Mouse (Mus musculus) thymus, postnatal 36 days (tissue): Measurements from ENCODE around the gene Ccr2.
"Not testable (repeated sequence)": the region's sequence is repeated elsewhere in the genome, so short reads cannot be mapped to it uniquely, and the experiment has no call there.

Experiments used
- DNase-seq, 2 experiments: peaks; one replicate each; pipeline ENCODE4 v3.0.0; 2022; ENCODE audit warnings: mixed read lengths in 2 of 2

The Ccr2 gene

DNA sequence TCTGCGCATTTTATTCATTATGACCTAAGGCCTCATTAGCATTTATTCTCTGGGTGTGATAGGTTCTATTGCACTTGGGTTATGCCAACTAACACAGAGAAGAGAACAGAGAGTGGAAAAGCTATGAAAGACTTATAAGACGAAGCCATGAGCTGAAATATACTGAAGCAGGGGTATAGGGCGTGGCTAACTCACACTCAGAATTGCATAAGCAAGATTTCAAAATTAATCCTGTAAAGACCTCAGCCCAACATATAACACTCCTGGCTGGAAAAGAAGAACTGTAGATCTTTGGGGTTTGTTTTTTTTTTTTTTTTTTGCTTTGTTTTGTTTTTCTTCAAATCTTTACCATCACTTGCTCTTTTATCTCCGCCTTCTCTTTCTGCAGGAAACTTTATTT is at the start of gene Ccr2:
Gene Ccr2 (plus strand): TSS at position 228 of the 400 bp plus-strand sequence.
- DNase-seq = no peak

DNA sequence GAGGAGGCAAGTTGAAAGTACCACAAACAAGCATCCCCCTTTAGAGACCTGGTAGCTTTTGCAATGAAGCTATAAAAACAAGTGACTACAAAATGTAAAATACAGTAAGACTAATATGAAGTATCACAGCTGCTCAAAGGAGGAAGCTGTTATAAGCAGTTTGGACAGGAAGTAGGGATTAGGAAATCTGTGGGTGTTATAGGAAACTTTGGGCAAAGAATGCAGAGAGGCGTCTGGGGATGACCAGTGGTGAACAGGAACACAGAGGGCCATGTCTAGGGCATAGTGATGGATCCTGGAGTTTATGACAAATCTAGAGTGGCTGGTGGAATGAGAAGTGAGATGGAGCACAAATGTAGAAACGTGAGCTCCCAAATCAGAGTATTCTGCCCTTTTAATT is 48.2 kb upstream of the Ccr2 start:
- DNase-seq = no peak

DNA sequence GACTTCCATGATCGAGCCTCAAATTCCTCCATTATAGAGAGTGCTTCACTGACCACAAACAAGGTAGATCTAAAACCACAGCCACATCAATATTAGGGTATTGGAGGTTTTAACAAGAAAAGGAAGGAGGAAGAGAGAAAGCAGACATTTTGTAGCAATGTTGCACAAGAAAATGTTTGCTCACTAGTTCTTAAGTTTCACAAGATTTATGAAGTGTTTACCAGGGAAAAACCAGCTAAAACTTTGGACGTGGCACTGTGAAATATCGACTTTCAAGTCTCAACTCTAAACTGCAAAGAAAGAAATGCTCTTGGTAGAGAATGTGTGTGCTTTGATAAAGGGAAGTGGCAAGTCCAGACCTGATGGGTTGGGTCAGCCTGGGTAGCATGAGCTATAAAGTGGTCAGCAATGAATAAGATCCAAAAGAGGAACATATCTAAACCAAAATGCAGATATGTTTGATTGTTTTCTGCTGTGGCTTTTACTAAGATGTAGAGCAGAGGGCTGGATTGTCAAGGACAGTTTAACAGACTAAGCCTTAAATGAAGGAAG is 45.5 kb upstream of the Ccr2 start:
- DNase-seq = no peak

DNA sequence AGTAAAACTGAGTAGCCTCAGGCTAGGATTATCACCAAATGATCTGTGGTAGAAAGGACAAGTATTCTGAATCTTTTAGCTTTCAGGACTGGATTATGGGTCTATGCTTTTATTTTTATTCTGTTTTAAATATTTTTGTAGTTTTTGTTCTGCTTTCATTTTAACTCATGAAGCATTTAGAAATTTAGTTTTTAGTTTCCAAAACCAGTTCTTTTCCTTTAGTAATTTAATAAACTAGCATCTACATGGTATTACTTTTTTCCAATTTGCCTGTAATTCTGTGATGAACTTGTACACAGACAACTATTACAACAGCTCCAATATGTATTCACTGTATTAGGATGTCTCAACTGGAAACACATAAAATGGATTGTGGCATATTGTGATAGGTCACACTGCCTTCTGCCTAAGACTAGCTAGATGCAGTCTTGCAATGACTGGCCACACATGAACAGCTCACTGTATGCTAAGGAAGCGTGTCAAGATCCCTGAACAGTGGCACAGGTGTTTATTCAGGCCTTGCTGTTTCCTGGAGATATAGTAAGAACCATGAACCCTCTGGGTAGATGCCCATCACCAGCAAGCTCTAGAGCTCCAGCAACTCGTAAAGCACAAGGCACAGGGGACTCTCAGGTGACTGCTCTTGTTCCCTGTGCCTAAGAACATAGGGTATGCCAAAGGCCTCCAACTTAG is 41.9 kb upstream of the Ccr2 start:
- no peak for DNase-seq

DNA sequence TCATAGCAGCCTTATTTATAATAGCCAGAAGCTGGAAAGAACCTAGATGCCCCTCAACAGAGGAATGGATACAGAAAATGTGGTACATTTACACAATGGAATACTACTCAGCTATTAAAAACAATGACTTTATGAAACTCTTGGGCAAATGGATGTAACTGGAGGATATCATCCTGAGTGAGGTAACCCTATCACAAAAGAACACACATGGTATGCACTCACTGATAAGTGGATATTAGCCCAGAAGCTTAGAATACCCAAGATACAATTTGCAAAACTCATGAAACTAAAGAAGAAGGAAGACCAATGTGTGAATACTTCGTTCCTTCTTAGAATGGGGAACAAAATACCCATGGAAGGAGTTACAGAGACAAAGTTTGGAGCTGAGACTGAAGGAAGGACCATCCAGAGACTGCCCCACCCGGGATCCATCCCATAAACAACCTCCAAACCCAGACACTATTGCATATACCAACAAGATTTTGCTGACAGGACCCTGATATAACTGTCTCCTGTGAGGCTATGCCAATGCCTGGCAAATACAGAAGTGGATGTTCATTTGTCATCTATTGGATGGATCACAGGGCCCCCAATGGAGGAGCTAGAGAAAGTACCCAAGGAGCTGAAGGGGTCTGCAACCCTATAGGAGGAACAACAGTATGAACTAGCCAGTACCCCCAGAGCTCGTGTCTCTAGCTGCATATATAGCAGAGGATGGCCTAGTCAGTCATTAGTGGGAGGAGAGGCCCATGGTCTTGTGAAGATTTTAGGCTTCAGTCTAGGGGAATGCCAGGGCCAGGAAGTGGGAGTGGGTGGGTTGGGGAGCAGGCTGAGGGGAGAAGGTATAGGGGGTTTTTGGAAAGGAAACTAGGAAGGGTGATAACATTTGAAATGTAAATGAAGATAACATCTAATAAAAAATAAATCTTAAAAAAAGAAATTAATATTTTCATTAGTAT is 40.0 kb upstream of the Ccr2 start:
- DNase-seq = not testable (repeated sequence)

DNA sequence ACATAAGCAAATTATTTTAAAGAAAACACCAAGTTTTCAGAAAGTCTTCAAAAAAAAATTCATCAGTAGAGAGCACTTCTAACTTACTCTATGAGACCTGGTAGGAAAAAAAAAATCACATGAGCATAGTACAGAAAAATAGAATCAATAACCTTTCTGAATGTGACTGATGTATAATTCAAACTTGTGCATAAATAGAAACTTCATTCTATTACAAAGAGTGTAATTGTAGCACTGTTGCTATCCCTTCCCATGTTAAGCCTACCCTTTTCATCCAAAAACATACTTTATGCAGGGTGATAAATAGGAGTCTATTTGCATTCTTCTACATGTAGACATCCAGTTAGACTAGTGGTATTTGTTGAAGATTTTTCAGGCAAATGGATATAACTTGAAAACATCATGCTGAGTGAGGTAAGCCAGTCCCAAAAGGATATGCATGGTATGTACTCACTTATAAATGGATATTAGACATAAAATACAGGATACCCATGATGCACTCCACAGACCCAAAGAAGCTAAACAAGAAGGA is 35.1 kb upstream of the Ccr2 start:
- DNase-seq = no peak

DNA sequence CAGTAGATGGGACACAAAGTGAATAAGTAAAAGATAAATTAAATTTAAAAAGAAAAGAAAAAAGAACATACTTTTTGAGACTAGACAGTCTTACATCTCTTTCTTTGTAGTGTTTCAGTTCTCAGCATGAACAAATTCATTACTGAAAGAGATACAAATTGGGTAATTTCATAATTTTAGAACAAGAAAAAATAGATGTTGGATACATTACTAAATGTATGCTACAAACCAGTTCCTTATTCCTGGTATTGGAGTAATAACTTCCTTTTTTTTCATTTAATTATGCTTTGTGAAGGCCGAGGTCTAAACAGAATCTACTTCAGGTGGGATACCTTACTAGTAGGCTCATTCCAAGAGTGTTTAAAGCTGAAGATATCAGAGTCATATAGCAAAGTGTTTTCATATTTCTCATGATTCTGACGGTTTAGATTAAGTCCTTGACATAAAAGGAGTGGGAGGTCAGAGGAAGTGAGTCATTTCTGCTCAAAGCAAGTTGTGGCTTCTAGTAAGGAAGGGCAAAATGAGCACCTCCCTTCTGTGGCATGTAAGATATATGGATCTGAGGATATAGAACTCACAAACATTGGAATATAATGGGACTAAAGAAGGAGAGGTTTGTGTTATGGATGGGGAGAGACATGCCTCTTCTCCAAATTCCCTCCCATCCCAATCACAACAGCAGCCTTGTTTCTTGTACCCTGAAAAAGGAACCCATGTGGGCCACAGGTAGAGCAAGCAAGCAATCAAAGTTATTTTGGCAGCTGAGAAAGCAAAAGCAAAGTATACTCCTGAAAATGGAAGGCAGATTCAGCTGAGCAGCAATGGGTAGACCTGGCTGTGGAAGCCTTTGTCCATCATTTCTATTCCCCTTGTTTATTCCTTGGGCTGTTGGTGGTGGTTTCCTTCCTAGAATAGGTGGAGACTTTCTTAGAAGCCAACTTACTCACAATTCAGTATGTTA is 33.4 kb upstream of the Ccr2 start:
- no peak for DNase-seq

DNA sequence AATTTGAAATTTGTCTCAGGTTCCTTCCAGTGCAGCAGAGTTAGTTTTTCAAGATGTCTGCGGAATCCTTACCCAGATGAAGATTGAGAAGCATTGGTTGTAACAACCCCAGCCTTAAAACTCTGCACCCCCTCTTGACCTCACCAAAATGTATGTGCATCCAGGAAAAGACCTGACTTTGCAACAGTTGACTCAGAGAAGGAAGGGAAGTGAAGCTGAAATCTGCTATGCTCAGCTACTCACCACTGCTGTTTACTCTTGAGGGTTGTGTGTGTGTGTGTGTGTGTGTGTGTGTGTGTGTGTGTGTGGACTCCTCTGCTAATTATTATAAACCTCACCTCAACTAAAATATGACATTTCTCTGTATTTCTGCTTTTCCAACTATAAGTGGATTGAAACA is 30.2 kb upstream of the Ccr2 start:
- DNase-seq = no peak

DNA sequence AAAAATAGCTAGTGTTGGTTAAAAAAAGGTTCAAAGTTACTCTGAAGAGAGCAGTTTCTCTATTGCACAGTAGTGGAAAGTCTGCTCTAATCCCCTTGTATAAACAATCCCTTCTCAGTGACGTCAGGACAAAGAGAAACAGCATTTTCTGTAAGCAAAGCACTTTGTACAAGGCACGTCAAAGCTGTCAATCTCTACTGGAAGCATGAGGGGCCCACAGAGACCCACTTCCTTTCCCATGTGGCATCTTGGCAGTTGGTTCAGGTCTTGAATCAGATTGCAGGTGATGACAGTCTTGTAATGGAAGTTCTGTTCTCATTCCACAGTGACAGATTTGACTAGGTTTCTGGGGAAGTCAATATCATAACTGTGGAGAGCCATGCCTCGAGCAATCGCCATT is 21.9 kb upstream of the Ccr2 start:
- no peak for DNase-seq

DNA sequence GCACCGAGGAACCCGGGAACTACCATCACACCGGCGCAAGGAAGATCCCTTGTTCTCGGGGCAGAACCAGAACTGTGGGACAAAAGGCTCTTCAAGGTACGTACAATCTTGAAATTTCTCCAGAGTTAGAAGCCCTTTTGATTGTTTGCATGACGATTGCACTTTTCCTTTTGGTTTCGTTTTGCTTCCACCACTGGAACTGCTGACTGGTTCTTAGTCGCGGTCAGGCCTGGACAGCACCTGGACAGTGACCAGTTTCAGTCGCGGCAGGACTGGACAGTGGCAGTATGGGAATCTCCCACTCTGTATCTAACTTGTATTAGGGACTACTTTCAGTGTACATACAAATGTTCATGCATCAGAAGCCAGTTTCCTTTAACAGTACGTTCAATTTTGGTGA is 21.3 kb upstream of the Ccr2 start:
- DNase-seq = not testable (repeated sequence)

DNA sequence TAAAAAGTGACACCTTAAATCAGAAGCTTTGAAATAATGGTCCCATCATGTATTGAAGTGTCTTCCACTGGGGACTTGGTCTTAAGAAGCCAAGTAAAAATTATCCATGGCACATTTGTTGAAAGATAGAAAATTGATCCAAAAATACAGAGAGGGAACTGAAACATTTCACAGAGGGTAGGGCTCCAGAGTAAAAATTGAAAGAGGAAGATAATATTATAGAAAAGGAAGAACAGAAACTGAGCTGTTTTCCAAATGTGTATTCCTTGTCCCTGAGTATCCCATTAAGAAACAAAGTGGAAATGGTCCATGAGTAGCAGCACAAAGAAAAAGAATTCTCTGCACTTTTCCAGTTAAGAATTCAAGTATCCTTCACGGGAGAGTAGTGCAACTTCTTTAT is 11.3 kb upstream of the Ccr2 start:
- DNase-seq = no peak

DNA sequence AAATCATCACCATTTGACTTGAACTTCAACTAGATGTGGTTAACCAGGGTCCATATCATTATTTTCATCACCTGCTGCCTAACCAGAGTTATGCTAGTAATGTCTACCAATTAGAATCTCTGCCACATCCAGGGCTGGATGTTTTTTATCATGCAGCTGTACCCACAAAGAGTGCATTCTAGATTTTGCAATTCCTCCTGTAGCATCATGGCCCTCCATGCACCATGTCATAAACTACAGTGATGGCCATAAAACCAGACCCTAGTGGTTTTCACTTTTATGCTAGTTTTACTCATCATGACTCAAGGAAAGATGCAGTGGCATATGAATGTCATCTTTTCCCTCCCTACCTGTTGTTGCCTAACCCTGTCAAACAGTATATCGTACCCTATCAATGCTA is 2.6 kb upstream of the Ccr2 start:
- no peak for DNase-seq

DNA sequence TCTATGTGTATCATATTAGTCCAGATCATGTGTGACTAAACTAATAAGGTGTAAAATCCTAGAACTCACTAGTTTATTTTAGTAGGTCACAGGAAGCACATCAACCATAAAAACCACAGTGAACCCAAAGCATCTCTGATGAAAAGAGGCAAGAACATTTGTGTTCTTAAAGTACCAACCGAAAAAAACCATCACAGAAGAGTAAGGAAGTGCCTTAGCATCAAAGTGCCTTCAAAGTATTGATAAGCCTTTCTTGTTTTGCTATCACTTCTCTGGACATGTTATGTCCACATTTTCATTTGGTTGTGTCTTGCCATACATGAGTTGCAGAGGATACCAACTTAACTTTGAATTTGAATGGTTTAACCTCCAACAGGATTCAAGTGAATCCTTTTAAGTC is 1.4 kb upstream of the Ccr2 start:
- DNase-seq = no peak

DNA sequence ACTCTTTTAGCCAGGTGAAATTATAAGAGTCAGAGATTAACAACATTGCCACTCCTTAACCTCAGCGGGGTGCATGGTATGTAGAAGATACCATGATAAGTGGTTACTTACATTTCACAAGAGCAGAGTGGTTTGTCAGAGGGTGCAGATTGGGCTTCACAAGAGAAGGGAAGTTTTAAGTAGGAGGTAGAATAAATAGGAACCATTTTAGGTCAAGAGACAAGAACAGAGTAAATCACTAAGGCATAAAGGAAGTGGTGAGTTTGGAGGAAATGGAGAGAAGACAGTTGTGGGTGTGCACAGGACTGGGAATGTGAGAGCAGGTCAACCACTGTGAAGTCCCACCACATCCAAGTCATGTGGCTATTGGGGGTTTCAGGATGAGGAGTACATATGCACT is 1.4 kb downstream of the Ccr2 start:
- DNase-seq = no peak

DNA sequence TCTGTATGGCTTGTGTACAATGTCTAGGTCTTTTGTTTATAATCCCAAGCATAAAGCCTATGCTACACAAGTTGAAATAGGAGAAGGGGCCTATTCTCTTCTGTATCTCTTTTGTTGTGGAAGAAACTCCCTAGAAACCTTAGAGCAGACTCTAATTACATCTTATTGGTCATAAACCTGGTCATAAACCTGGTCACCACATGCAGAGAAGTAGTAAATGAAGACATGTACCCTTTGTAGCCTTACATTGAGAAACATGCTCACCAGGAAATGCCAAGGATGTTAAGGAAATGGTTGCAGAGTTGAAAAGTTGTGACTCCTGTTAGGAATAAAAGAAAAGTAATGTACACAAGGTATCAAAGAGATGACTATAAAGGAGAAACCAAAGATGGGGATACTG is 3.4 kb downstream of the Ccr2 start:
- DNase-seq = no peak

DNA sequence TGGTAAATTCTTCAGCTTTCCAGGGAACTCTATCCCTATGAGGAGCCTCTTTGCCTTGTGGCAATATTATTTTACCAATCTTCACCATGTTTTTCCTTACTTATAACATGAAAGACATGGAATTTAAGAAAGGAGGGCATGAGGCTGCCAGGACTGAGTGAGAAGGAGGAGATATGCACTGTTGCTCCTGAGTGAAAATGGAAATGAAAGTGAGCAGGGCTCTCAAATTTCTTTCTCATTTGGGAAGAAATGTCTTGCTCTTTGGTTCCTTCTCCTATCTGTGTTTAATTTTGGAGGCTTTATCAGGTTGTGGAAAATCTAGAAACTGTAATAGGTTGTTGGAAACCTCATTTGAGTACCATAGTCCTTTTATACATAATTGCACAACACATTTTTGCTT is 5.5 kb downstream of the Ccr2 start:
- no peak for DNase-seq

DNA sequence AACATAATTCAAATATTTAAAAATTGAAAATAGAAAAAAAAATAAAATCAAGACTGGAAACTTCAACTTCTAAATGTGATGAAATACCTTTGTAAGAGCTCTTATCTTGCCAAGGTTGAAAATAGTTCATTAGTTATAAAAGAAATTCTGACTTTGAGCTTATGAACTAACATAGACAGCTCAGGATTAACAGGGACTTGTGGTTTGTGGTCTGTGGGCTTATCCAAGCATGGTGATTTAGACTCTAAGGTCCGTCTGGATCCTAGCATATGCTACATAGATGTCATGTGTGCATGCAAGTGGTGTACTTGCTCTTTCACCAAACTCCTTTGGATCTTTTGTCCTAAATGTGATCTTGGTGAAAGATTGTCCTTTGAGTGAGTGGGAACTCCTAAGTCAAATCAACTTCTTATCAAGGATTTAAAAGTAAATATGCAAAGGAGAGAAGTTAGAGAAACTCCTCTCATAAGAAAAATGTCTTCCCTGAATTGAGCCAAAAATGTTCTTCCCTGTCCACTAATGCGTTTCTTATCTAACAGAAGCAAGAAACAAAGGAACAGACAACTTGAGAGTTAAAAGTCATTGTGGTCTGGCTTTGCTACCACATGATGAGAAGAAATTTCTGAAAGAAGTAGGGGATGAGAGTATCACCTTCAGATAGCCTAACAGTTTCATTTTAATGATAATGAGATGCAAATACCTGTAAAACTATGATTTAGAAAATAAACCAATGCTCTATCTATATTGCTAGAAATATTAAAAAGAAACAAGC is 6.8 kb downstream of the Ccr2 start:
- DNase-seq = no peak

DNA sequence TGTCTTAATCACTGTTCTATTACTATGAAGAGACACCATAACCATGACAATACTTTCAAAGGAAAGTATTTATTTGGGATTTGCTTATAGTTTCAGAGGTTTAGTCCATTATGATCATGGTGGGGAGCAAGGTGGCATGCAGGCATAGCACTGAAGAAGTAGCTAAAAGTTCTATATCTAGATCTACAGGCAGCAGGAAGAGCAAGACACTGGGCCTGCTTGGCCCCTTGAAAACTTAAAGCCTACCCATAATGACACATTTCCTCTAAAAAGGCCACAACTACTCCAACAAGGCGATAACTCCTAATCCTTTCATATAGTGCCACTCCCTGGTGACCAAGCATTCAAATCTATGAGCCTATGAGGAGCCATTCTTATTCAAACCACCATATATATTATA is 10.2 kb downstream of the Ccr2 start:
- no peak for DNase-seq

DNA sequence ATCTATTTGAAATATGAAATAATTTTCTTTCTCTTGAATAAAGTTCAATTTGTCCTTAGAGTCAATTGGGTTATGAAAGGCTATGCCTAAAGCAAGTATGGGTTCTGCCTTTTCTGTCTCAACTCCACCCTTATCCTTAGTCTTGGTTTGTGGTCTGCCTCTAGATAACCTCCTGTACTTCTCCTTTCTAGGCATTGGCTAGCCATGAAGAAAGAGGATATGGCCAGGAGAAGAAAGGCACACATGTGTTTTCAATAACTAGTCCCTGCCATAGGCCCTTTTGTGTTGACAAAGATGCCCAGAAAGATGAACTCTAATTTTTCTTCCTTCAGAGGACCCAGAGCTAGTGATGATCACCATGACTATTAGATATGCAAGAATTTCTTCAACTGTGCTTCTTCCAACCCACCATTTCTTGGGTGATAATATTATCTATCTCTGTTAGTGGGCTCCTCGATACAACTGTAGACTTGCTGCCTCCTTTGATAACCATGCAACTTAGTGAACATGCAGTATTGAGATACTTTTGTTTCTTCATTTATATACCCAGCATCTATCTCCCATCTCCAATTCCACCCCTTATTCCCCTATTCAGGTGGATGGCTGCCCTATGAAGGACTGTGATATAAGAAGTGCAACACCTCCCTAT is 11.0 kb downstream of the Ccr2 start:
- no peak for DNase-seq

DNA sequence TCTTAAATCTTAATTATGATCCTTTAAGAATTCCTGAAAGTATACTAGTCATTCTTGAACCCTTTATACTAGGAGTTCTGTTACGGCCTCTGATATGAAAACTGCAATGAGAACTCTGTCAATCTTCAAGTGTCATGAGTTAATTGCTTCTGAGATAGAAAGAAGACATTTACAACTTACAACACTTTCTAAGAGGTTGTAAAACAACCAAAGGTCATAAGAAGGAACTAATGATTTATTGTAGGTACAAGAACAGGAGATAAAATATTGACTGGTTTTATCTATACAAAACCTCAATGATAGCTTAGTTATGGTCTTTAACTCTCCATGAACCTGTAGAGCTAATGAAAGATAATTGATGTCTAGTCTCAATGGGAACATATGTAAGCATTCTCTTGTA is 12.0 kb downstream of the Ccr2 start:
- DNase-seq = no peak

DNA sequence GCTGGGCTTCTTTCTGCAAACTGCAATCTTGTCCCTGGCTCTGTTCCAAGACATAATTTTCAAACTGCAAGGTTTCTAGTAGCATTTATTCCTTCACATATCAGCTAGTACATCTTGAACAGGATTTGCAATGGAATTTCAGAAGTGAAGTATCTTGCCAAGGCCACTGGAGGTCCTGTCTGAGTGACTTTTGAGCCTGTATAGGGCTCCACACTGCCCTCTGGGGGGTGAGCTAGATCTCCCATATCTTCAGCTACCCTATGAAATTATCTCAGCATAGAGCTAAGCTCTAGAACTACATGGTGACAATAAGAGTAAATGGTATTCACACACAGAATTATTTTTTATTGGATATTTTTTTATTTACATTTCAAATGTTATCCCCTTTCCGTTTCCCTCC is 16.7 kb downstream of the Ccr2 start:
- peak; percentile 56 to 61 for DNase-seq
